Mouse (Mus musculus): ENCODE measurements around the gene Olfr147.
"Not testable (repeated sequence)": the region's sequence is repeated elsewhere in the genome, so short reads cannot be mapped to it uniquely, and the experiment has no call there.

The Olfr147 gene

DNA sequence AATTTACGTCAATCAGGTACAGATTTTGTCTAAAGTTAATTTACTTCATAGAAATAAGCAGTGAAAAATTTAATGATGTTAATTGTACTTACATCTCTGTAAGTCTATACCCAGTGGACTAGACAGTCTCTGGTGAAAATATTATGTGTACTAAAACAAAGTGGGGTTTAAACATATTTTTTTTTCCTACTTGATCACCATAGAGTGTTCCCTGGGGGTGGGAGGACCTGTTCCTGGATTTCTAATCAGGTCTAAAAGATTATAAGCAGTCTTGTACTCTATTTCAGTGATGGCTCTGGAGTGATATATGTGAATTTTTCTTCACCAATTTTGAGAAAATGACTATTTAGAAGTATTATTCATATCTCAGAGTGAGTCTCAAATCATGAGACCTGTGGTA is at the start of gene Olfr147:
TSS of gene Olfr147 (plus strand) at position 301 of the 400 bp plus-strand sequence.
- DNase-seq, result no peak

DNA sequence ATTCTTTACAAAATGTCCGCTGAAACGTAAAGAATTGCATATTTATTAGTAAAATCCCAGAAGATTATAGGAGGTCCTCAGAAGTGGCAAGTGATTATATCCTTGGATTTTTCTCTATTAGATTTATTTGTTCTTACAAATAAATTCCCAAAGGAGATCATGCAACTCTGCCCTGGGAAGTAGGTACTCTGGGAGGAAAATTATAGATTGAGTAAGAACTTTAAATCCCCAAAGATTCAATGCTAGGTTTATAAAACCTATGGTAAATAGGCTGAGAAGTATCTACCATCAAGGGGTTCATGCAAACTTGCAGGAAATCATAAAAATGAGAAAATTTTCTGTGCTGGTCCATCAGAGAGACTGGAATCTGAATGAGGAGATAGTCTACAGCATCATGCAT is 34.9 kb upstream of the Olfr147 start, which contains the start of gene Olfr250:
TSS of gene Olfr250 (plus strand) at position 301 of the 400 bp plus-strand sequence.
- no peak for DNase-seq

DNA sequence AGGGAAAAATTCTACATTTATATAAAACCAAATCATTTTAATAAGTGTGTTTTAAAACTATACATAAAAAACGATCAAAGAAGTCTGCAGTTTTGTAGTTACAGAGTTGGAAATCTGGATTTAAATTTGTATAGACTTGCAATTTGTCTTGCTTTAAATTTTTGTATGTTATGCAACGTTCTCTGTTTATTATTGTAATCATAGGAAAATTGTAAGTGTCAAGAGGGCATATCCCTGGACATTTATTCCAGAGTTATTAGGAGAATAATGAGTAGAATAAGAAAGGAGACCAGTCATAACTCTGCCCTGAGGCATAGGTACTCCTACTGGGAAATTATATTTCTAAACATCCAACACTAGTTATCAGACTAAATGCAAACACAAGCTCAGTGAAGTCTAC is 24.7 kb upstream of the Olfr147 start, which contains the start of gene Olfr251:
TSS of gene Olfr251 (plus strand) at position 301 of the 400 bp plus-strand sequence.
- no peak for DNase-seq

DNA sequence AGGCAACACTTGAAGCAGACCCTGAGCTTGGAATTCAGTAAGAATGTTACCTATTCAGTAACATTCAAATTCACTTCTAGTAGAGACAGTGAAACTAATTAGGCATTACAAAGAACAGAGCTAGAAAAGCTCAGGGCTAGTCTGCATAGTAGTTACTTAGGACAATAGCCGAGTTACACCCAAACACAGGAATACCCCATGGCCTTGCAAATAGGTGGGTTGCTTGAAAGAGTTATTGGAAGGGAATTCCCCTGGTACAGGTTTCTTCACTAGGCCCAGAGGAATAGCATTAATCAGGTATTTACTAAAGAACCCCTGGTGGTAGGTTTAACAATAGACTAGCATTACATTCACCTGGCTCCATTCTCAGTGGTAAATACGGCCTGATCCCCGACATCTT is 6.0 kb downstream of the Olfr147 start:
- not testable (repeated sequence) for DNase-seq

DNA sequence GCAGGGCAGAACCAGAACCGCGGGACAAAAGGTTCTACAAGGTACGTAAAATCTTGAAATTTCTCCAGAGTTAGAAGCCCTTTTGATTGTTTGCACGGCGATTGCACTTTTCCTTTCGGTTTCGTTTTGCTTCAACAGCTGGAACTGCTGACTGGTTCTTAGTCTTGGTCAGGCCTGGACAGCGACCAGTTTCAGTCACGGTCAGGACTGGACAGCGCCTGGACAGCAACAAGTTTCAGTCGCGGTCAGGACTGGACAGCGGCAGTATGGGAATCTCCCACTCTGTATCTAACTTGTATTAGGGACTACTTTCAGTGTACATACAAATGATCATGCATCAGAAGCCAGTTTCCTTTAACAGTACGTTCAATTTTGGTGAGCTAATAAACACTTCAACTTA is 12.0 kb downstream of the Olfr147 start:
- DNase-seq, result peak; percentile 62 to 70

DNA sequence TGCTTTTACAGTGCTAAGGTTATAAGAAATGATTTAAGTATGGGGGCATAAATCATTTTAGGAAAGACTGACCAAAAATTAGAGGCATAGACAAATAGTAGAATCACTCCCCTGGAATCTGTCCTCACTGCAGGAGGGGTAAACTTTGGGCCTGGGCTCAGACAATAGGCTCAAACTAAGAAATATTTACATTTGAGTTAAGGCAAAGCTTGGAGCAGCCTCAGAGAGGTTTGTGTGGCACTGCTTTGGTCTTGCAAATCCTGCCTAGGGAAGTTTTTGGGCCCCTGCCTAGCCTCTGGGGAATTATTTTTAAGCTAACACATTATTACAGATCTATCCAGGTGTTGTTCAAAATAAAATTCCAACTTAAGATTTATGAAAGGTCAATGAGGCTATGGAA is 22.3 kb downstream of the Olfr147 start:
- DNase-seq, result no peak

DNA sequence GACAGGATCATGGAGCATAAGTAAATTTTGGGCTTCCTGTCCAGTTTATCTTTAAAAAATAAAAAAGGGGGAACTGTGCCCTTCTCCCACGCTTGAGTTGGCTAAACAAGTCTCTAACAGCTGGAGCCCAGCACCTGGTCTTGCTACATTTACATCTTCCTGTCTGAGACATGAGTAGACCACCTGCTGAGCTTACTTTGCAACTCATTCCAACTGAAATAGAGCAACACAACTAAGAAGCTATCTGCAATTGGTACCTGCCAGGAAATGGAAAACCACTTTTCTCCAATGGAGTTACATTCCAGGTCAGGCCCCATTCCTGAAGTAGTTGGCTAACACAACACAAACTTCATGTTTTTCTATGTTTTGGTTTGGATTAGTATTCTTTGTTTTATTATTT is 25.5 kb downstream of the Olfr147 start:
- DNase-seq, result no peak

DNA sequence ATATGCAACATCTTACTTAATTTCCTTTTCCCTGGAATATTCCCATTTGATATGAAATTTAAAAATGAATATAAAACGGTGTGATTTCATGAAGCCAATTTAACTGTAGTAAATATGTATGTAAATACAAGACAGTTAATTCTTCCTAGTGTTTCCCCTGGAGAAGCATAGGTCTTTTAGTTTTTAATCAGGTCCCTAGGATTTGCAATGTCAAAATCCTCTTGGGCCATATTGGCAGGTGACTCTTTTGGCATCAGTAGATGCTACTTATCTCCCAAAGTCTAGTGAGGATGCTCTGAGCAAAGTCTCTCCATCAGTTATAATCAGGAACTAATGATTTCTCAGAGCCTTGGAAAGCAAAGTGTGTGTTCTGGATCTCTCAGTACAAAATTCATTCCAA is 27.7 kb downstream of the Olfr147 start, which contains the start of gene Olfr901:
TSS of gene Olfr901 (plus strand) at position 301 of the 400 bp plus-strand sequence.
- no peak for DNase-seq

DNA sequence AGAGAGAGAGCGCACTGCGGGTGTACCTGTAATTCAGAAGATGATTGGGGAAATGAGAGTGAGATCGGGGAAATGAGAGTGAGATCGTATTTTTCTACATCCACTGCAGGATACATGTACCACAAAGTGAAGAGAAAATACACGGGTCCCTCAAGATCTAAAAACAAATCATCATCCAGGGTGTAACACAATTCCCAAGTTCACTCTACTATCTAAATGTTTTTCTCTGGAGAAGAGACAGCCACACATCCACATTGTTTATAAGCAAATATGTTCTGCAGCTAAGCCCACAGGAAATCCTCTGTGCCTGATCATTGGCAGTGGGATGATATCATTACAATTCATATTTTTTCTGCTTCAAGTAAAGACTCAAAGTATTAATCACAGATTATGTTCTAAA is 45.9 kb downstream of the Olfr147 start, which contains the start of gene Olfr902:
TSS of gene Olfr902 (plus strand) at position 301 of the 400 bp plus-strand sequence.
- no peak for DNase-seq

All from kidney, postnatal 4 days (tissue).